Mouse (Mus musculus) heart, postnatal 14 days (tissue): ENCODE data around the gene Dbx2. TPM values are rescaled to one million over a fixed set of nuclear protein-coding genes. Genes with fewer than 3 reads are reported as not detected.

Experiments used
- DNase-seq, 2 experiments: peaks; one replicate each; pipeline ENCODE4 v3.0.0; 2021 to 2022
- intact Hi-C: fragments of 180-260 bp; cut with DNase I; formaldehyde crosslinking; loops from one replicate; pipeline ENCODE4 v1.15.1; 2025
- total RNA-seq, 2 experiments: library from RNA; stranded (reverse); gene quantifications; 2 replicates each; pipeline ENCODE4 v1.2.3; 2021

Dbx2 gene
- total RNA-seq, 2 experiments from 2014 or later: not detected

DNA sequence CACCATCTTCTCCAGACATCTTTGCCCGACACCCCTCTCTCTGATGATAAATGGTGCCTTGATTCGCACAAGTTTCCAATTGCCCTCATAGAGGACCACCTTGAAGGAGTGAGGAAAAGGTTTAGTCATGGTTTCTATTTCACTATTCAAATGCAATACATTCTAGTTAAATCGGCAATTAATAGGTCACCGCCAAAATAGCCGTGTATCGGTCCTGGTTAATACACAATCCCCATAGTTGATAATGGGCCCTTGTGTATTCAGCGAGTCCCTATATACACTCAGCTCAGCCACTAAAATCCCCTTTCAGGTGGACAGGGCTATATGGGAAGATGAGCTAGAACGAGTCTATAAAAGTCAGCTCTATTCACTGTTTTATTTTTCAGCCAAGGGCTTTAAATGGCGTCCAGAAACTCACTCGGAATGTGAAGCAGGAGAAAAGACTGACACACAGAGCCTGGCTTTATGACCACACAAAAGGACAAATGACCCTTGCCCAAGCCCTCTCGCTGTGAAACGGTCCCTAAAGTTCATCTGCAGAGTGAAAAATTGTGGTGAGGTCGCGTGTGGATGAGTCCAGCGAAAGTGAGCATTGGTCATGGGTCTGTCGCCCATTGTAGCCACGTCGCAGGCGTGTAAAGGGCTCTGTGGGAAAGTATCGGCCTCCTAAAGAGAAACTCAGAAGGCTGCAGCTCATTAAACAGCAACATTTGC, 16.5 kb downstream of the Dbx2 start:
- intact Hi-C loops: no loop called here
- DNase-seq: no peak

DNA sequence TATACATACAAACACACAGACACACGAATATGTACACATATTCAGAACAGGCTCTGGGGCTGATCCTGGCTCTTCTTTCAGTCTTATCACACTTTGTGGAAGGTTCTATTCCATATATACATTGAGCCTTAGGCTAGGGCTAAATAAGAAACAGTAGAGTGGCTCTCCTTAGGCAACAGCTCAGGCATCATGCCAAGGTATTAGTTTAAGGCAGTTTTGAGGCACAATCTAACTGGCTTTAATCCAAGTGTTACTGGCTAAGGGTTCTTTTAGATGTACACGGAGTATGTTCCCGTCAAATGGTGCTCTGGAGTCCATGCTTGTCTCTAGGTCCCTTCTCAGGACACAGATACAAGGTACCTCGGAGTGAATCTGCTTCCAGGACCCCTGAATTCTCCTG, 31.4 kb downstream of the Dbx2 start:
- intact Hi-C loops: no loop called here
- no peak for DNase-seq

DNA sequence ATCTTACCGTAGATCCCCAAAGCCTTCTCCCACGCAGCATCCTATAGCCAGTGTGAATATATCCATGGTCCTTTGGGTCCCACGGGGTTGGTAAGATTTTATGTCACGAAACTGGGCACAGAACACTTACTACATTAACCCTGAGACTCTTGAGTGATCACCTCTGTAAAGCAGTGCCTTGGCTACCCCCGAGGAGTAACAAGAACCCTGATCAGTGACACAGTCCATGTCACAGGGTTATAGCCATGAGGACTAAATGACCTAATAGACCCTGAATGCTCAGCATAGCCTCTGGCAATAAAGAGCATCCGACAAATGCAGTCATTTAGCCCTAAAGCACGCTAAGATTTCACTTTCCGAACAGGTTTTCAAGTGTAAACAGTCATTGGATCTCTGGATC, 33.0 kb downstream of the Dbx2 start:
- intact Hi-C loops: no loop called here
- DNase-seq: no peak

DNA sequence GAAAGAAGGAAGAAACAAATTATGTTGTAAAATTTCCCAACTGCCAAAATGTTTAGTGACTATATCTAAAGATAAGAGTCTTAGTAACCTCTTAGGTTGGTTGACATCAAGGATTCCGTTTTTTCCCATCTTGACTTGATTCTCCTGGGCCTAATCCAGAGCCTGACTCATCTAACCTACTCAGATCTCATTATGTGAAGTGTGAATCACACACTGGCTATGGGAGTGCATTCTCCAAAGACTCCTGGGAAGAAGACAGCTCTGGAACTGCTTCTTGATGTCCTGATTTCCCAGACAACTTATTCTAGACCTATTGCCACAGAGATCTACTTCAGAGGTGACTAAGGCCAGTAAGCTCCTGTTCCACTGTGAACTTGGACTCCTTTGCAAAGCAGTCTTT, 43.2 kb downstream of the Dbx2 start:
- intact Hi-C loops: no loop called here
- no peak for DNase-seq

DNA sequence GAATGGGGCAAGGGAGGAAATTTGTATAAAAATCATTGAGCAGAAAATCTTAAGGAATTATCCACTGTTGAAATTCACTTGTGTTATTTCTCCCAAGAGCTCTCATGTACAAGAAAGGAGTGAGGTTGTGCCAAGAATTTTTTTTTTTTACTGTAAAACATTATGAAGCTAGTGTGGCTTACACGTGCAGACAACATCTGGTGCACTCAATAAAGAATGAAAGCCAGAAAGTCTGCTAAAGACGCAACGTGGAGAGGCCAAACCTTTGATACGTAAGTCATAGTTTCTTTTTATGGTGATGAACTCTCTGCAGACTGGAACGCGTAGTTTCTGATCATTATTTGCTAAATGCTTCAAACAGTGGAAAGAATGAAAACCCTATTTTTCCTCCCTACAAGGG, 54.6 kb downstream of the Dbx2 start:
- intact Hi-C loops: no loop called here
- DNase-seq: no peak

DNA sequence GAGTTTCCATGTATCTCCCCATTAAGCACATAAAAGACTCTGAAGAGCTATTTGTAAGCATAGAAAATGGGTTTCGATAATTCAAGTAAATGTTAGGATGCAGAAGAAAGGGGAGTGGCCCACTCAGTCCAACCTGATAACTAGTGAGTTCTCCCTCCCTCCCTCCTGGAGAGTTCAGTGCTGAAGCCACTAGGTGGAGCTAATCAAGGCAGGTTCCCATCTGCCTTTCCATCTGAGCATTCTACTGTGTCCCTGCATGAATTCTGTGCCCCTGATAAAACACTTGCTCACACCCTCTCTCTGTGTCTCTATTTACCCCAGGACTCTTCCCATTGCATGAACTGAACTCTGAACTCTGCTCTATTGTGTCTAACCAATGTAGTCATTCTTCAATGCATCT, 57.1 kb downstream of the Dbx2 start:
- intact Hi-C loops: no loop called here
- peak in 1 of 2 experiments; percentile 5 for DNase-seq

DNA sequence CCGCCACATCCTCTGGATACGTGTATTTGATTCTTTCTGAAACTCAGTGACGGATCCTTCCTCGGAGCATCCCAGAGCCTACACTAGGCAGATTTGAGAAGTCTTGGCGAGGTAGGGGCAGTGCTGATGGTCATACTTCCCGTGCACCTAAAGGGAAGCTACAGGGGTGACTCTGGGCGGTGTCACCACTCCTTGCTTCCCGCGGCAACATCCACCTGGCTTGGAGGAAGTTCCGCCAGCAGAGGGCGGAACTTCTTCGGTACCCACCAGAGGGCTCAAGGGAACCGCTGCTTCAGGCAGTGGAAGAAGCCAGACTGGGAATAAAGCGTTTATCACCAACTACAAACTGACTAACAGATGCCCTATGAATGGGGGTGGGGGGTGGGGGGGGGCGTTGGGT, 68.9 kb downstream of the Dbx2 start:
- DNase-seq: no peak
- intact Hi-C loops: no loop called here

DNA sequence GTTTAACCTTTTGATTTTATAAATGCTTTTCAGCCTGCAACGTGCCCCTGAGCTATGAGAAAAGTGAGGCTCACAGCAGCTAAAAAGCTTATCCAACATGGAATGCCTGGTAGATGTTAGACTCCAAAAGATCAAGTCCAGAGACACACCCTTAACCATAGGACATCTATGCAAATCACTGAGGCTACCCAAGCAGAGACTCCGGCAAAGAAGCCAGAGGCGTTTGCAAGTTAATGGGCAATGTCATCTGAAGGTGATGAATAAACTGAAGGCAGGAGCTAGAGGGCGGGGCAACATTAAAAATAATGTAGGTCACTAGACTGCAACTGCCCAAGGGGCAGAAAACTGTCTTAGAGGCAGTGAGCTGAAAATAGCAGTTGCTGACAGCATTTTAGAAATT, 70.9 kb downstream of the Dbx2 start:
- no peak for DNase-seq
- intact Hi-C loops: no loop called here

DNA sequence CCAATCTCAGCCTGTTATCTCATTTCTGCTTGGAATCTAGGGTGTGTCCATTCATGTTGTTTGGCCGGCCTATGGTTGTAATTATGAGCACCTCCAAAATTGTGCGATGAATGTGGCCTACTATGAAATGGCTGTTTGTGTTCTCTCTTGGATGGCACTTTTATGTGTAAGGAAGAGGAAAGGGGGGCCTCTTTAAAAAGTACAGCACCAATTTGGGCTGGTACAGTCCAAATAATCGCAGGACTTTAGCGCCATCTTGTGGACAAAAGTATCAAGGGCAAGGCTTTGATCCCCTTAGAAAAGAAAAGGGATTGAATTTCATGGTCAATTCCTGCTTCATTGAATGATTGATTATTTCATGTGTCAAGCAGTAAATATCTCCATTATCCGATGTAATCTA, 81.1 kb downstream of the Dbx2 start:
- intact Hi-C loops: loop anchor here (1.0 to 5.0 kb wide), 3 partner anchors 302 to 852 kb away; no protein-coding TSS in a partner anchor
- DNase-seq: peak; percentile 26 to 69

Other genes starting within 250 kb of the Dbx2 start
- gene Nell2, start 127.4 kb downstream of the Dbx2 start, total RNA-seq: under 1 TPM; 0.10 to 0.17 TPM
- gene Ano6, start 134.9 kb upstream of the Dbx2 start, total RNA-seq: 10 to 100 TPM; 38.9 to 39.7 TPM